ENCODE assay signal across 9 mouse cellular contexts in genomic region chr11:95577776-95578446, GRCm38 (mm10). TPM values are rescaled to one million over a fixed set of nuclear protein-coding genes. Genes with fewer than 3 reads are reported as not detected.
DNase-seq lines count a peak whose midpoint lies in the region; ATAC-seq and TF ChIP-seq lines count a peak whose summit lies in the region.
"Had no signal": no experiment of that assay in that cellular context is flagged by ENCODE, and none has a peak within 500 bp of the region (broad histone marks: within the 10 kb centered on the region; RNA-seq: fewer than 3 reads in every experiment).

No protein-coding gene starts in this region.

- peak overlapping the region; percentile 10; the same call in 1 of the 2 replicates for H3K4me2 ChIP-seq in heart, embryonic 16.5 days (ENCODE audit: low read depth, low read length)
- peak overlapping the region; percentile 26; the same call in 1 of the 2 replicates for H3K4me2 ChIP-seq in limb, embryonic 15.5 days
- peak overlapping the region; percentile 39 for H3K4me2 ChIP-seq in neural tube, embryonic 11.5 days (ENCODE audit: low read depth)

- no peaks in the 10 kb centered on the region for H3K36me3 ChIP-seq in testis, adult 2 months (ENCODE audit: control insufficient read depth, insufficient read depth, low read length)
- no peaks in the 10 kb centered on the region for H3K36me3 ChIP-seq in heart, embryonic 16.5 days (ENCODE audit: control insufficient read depth, insufficient read depth)
- H3K36me3 ChIP-seq in limb, embryonic 15.5 days: no peaks in the 10 kb centered on the region; the same call in 1 of the 2 replicates
- peaks cover 2% of the 10 kb centered on the region; the same call in 1 of the 2 replicates for H3K36me3 ChIP-seq in neural tube, embryonic 11.5 days (ENCODE audit: control insufficient read depth, insufficient read depth, low read length)

- peak; percentile 94; the same call in 1 of the 2 replicates for TF ChIP-seq CTCF in testis, adult 2 months (IDR thresholded peaks at IDR 0.05; ENCODE audit: control insufficient read depth, insufficient read depth, insufficient replicate concordance, low read depth, low read length)

- no peak overlapping the region for H3K27ac ChIP-seq in testis, adult 2 months (ENCODE audit: control insufficient read depth, insufficient read depth, low read depth, low read length)
- H3K27ac ChIP-seq in heart, embryonic 16.5 days (ENCODE audit: low read length): no peak overlapping the region
- H3K27ac ChIP-seq in limb, embryonic 15.5 days: no peak overlapping the region
- H3K27ac ChIP-seq in neural tube, embryonic 11.5 days (ENCODE audit: low read depth, low read length): no peak overlapping the region

- no peak; the same call in 1 of the 2 replicates for TF ChIP-seq POLR2A in testis, adult 2 months (IDR thresholded peaks at IDR 0.05; ENCODE audit: control insufficient read depth, low read depth, low read length)

- H3K4me3 ChIP-seq in testis, adult 2 months (ENCODE audit: control insufficient read depth, low read depth, low read length): peak overlapping the region; percentile 64
- no peak overlapping the region for H3K4me3 ChIP-seq in heart, embryonic 16.5 days (ENCODE audit: low read length)
- no peak overlapping the region for H3K4me3 ChIP-seq in limb, embryonic 15.5 days
- no peak overlapping the region for H3K4me3 ChIP-seq in neural tube, embryonic 11.5 days (ENCODE audit: low read depth, low read length)

- 0 out of 2 replicates have a peak, but pooled peaks have one; percentile 28 for ATAC-seq in heart, embryonic 16.5 days (replicated peaks; ENCODE audit: extremely low read depth, insufficient read depth, low FRiP score)
- ATAC-seq in limb, embryonic 15.5 days (ENCODE audit: insufficient number of reproducible peaks, low FRiP score, low TSS enrichment, low read depth): no peak
- peak; percentile 65 for ATAC-seq in neural tube, embryonic 11.5 days (ENCODE audit: insufficient read depth, low FRiP score, low TSS enrichment)
- ATAC-seq: Patski had no signal

- H3K9me3 ChIP-seq in heart, embryonic 16.5 days (replicated peaks; ENCODE audit: control insufficient read depth, low read length): no peaks in the 10 kb centered on the region
- H3K9me3 ChIP-seq in limb, embryonic 15.5 days: no peaks in the 10 kb centered on the region
- no peaks in the 10 kb centered on the region for H3K9me3 ChIP-seq in neural tube, embryonic 11.5 days (ENCODE audit: control insufficient read depth, low read length)

- DNase-seq in adrenal gland, postnatal 25 days: peak; percentile 28
- no peak for DNase-seq in adrenal gland, adult 8-10 months
- DNase-seq in testis, postnatal 10 days (ENCODE audit: low spot score): no peak
- peak; percentile 82 for DNase-seq in neural tube, embryonic 11.5 days (ENCODE audit: low spot score)
- no peak for DNase-seq in ovary, adult 18-20 months (ENCODE audit: low spot score)

- peaks cover 9% of the 10 kb centered on the region for H3K4me1 ChIP-seq in testis, adult 2 months (ENCODE audit: control insufficient read depth, insufficient read depth, low read length)
- H3K4me1 ChIP-seq in heart, embryonic 16.5 days (ENCODE audit: control insufficient read depth, insufficient read depth, low read length): peaks cover 6% of the 10 kb centered on the region
- H3K4me1 ChIP-seq in limb, embryonic 15.5 days: peaks cover 82% of the 10 kb centered on the region
- peaks cover 28% of the 10 kb centered on the region for H3K4me1 ChIP-seq in neural tube, embryonic 11.5 days (ENCODE audit: control insufficient read depth, insufficient read depth, low read length)

- no peak overlapping the region for H3K9ac ChIP-seq in heart, embryonic 16.5 days (ENCODE audit: low read length)
- H3K9ac ChIP-seq in limb, embryonic 15.5 days: no peak overlapping the region
- no peak overlapping the region; the same call in 1 of the 2 replicates for H3K9ac ChIP-seq in neural tube, embryonic 11.5 days (ENCODE audit: low read length)

- H3K27me3 ChIP-seq in testis, adult 2 months (ENCODE audit: control insufficient read depth, insufficient read depth, low read length): no peaks in the 10 kb centered on the region
- peaks cover 63% of the 10 kb centered on the region for H3K27me3 ChIP-seq in heart, embryonic 16.5 days (ENCODE audit: control insufficient read depth, insufficient read depth, low read length)
- H3K27me3 ChIP-seq in limb, embryonic 15.5 days: peaks cover 89% of the 10 kb centered on the region
- peaks cover 23% of the 10 kb centered on the region for H3K27me3 ChIP-seq in neural tube, embryonic 11.5 days (ENCODE audit: control insufficient read depth, insufficient read depth, low read length)

- 21% methylated on average over 39 of the region's 39 CpGs for WGBS in heart, embryonic 16.5 days
- 29% methylated on average over 39 of the region's 39 CpGs for WGBS in limb, embryonic 15.5 days
- 12% methylated on average over 39 of the region's 39 CpGs for WGBS in neural tube, embryonic 11.5 days

RNA-seq across cellular contexts. Expression of gene Ngfr, which starts 9.6 kb away (rescaled TPM):
- total RNA-seq in adrenal gland, postnatal 25 days (2021): 1.7 and 3.3 TPM in 2 replicates
- total RNA-seq in adrenal gland, adult 8-10 months (2022): 1 to 10 TPM; 4.0 to 6.0 (median 5.2) TPM
- polyA plus RNA-seq in testis, adult 2 months (2012; rRNA removed): 16.3 and 18.9 TPM in 2 replicates
- polyA plus RNA-seq in heart, embryonic 16.5 days (2015; fragmentation: Nextera tagmentation; extraction: Ambion mirVana): 4.3 and 5.3 TPM in 2 replicates
- 34.0 and 45.2 TPM in 2 replicates for polyA plus RNA-seq in limb, embryonic 15.5 days (2015; fragmentation: Nextera tagmentation; extraction: Ambion mirVana)
- 92.0 and 97.6 TPM in 2 replicates for polyA plus RNA-seq in neural tube, embryonic 11.5 days (2014; fragmentation: Nextera tagmentation; extraction: Ambion mirVana)

Comparison
In these comparisons a context has a peak if more than half of its experiments do, and no peak if none do; other contexts are left out.
1. DNase-seq: peak in adrenal gland, postnatal 25 days (single experiment) and neural tube, embryonic 11.5 days (single experiment); none in adrenal gland, adult 8-10 months (single experiment), testis, postnatal 10 days (single experiment) and ovary, adult 18-20 months (single experiment).
2. Peak in every context shown above with its lines, with median percentiles within 50 percentile points of each other: H3K4me2 ChIP-seq.